Mouse (Mus musculus) thymus, adult 2 months (tissue): ENCODE measurements at regions not wholly inside any gene's neighbourhood (a gene's known extent, or its start where the extent isn't known, plus 50 kb on each side); places are given as distances from the start of the nearest gene placed in this dataset.
"Not testable (repeated sequence)": the region's sequence is repeated elsewhere in the genome, so short reads cannot be mapped to it uniquely, and the experiment has no call there.

Experiments
- CTCF ChIP-seq: fragments of 200-500 bp; IDR thresholded peaks from 2 replicates; pipeline ENCODE4 v1.5.1; 2012; ENCODE audit warnings: mild to moderate bottlenecking, control low read depth, low read length, moderate library complexity, borderline replicate concordance; ENCODE audit not compliant: control insufficient read depth, poor library complexity, insufficient read depth; ENCODE audit errors: extremely low read depth
- POLR2A ChIP-seq: fragments of 200-500 bp; IDR thresholded peaks from 2 replicates; pipeline ENCODE4 v1.6.1; 2012; ENCODE audit warnings: mild to moderate bottlenecking, low read length, control low read depth, moderate library complexity; ENCODE audit not compliant: control insufficient read depth, poor library complexity, insufficient read depth; ENCODE audit errors: extremely low read depth

DNA sequence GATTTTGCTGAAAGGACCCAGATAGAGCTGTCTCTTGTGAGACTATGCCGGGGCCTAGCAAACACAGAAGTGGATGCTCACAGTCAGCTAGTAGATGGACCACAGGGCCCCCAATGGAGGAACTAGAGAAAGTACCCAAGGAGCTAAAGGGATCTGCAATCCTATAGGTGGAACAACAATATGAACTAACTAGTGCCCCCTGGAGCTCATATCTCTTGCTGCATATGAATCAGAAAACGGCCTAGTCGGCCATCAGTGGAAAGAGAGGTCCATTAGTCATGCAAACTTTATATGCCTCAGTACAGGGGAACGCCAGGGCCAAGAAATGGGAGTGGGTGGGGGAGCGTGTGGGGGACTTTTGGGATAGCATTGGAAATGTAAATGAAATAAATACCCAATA lies 87.1 kb upstream of the Stxbp6 start:
- TF ChIP-seq CTCF, POLR2A: not testable (repeated sequence)
